Mouse (Mus musculus) lung, postnatal 0 days (tissue): Measurements from ENCODE around the gene Oaz2.
A peak's percentile ranks its signal among the peaks of the same experiment; 100 is the strongest.

Source experiments
- CTCF ChIP-seq: IDR thresholded peaks from 2 replicates; pipeline ENCODE4 v1.5.1; 2016; ENCODE audit warnings: antibody characterized with exemption, mild to moderate bottlenecking
- EP300 ChIP-seq: IDR thresholded peaks from 2 replicates; pipeline ENCODE4 v1.6.1; 2016; ENCODE audit warnings: antibody characterized with exemption, mild to moderate bottlenecking, control low read depth

GRCm38 (mm10) chr9:65666042-65666441 lies 1.8 kb upstream of the Oaz2 start:
- TF ChIP-seq CTCF (peak; percentile 93), EP300 (peak; percentile 24; the same call in 1 of the 2 replicates)
